Mouse (Mus musculus): ENCODE measurements around the gene Tcf20.

DNA sequence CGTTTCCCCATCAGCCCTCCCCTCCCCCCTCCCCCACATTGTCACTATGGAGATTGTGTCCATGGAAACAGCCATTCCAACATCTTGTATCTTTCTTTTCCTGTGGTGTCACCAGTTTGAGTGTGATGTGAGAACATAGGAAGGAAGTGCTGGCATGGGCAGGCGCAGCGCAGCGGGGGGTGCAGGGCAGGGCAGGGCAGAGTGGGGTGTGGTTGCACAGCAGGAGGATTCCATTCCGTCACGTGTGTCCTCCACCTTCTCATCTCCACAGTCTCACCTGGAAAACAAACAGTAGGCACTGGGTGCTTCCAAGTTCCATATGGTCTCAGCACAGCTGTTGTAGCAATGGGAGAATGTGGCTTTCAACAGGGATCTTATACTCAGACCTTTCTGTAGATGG lies 178.2 kb downstream of the Tcf20 start:
- no peak for TF ChIP-seq CTCF (conservative IDR thresholded peaks at IDR 0.05; ENCODE audit: low read length)
- TF ChIP-seq NANOG (IDR thresholded peaks at IDR 0.05; ENCODE audit: borderline replicate concordance, low read length) = no peak
